Mouse (Mus musculus): Measurements from ENCODE around the gene Aurkaip1. TPM values are rescaled to one million over a fixed set of nuclear protein-coding genes. Genes with fewer than 3 reads are reported as not detected.

Aurkaip1 gene
- polyA plus RNA-seq, 1 experiment from 2014 or later, result 141 TPM

- Histone ChIP-seq H3K36me3 (ENCODE audit: control insufficient read depth, insufficient read depth, low read length) (no peaks in the 10 kb centered on the region; the same call in 1 of the 2 replicates), H3K9me3 (ENCODE audit: control insufficient read depth, low read length) (no peaks in the 10 kb centered on the region), H3K4me1 (replicated peaks; ENCODE audit: control insufficient read depth, insufficient read depth, low read length) (peaks cover 6% of the 10 kb centered on the region; the same call in 1 of the 2 replicates), H3K27ac (ENCODE audit: low read depth, low read length) (0 out of 2 replicates have a peak overlapping the region, but pooled peaks have one; percentile 12), H3K4me2 (ENCODE audit: low read depth, low read length, severe bottlenecking) (peak overlapping the region; percentile 90), H3K27me3 (ENCODE audit: control insufficient read depth, insufficient read depth, low read length) (no peaks in the 10 kb centered on the region), H3K9ac (ENCODE audit: low read length) (peak overlapping the region; percentile 84), H3K4me3 (ENCODE audit: low read depth, low read length) (peak overlapping the region; percentile 82)
- DNase-seq (ENCODE audit: low spot score) (no peak), ATAC-seq (replicated peaks; ENCODE audit: low FRiP score) (peak; percentile 10)
- 10% methylated on average over 22 of the region's 22 CpGs for WGBS
Measured at GRCm38 (mm10) chr4:155868614-155869298, 37.7 kb downstream of the Aurkaip1 start.

- Histone ChIP-seq H3K9ac (ENCODE audit: low read length) (peak within 1 kb of the TSS; percentile 84), H3K27ac (ENCODE audit: low read depth, low read length) (0 out of 2 replicates have a peak within 1 kb of the TSS, but pooled peaks have one; percentile 12), H3K9me3 (ENCODE audit: control insufficient read depth, low read length) (no peaks in the 10 kb centered on the region), H3K4me2 (ENCODE audit: low read depth, low read length, severe bottlenecking) (peak within 1 kb of the TSS; percentile 90), H3K36me3 (ENCODE audit: control insufficient read depth, insufficient read depth, low read length) (no peaks in the 10 kb centered on the region; the same call in 1 of the 2 replicates), H3K4me3 (ENCODE audit: low read depth, low read length) (peak within 1 kb of the TSS; percentile 82), H3K27me3 (ENCODE audit: control insufficient read depth, insufficient read depth, low read length) (no peaks in the 10 kb centered on the region), H3K4me1 (replicated peaks; ENCODE audit: control insufficient read depth, insufficient read depth, low read length) (peaks cover 6% of the 10 kb centered on the region; the same call in 1 of the 2 replicates)
- WGBS, result under 1% methylated on average over 63 of the region's 63 CpGs
- ATAC-seq (replicated peaks; ENCODE audit: low FRiP score), result peak; percentile 96
- DNase-seq (ENCODE audit: low spot score), result peak; percentile 98
Measured at GRCm38 (mm10) chr4:155869317-155870033, 38.4 kb downstream of the Aurkaip1 start, which contains the start of the genes Cptp and Ints11. TSS of gene Cptp (minus strand) at chr4:155869440. TSS of gene Ints11 (plus strand) at chr4:155869546.

GRCm38 (mm10) chr4:155871404-155871803 is 40.3 kb downstream of the Aurkaip1 start:
- WGBS, result 93% methylated on average over 7 of the region's 7 CpGs
- Histone ChIP-seq H3K27me3 (ENCODE audit: control insufficient read depth, insufficient read depth, low read length) (no peaks in the 10 kb centered on the region), H3K4me2 (ENCODE audit: low read depth, low read length, severe bottlenecking) (no peak overlapping the region), H3K4me1 (replicated peaks; ENCODE audit: control insufficient read depth, insufficient read depth, low read length) (peaks cover 6% of the 10 kb centered on the region; the same call in 1 of the 2 replicates), H3K9me3 (ENCODE audit: control insufficient read depth, low read length) (no peaks in the 10 kb centered on the region), H3K9ac (ENCODE audit: low read length) (no peak overlapping the region), H3K4me3 (ENCODE audit: low read depth, low read length) (no peak overlapping the region), H3K36me3 (ENCODE audit: control insufficient read depth, insufficient read depth, low read length) (no peaks in the 10 kb centered on the region; the same call in 1 of the 2 replicates), H3K27ac (ENCODE audit: low read depth, low read length) (no peak overlapping the region)
- no peak for ATAC-seq (replicated peaks; ENCODE audit: low FRiP score)
- no peak for DNase-seq (ENCODE audit: low spot score)

Small RNA genes lying within 50 kb of the gene (microRNA-seq; reads per million reads assigned to microRNA genes)
- not detected for gene Gm27743 (ENCODE audit: insufficient number of aligned reads)

Other genes with a start within 250 kb of the Aurkaip1 start
- 16.0 and 16.5 TPM in 2 replicates for gene Slc35e2, start 229.9 kb upstream of the Aurkaip1 start, polyA plus RNA-seq (2014; fragmentation: Nextera tagmentation; extraction: Ambion mirVana)
- gene Cdk11b, start 206.4 kb upstream of the Aurkaip1 start, polyA plus RNA-seq (2014; fragmentation: Nextera tagmentation; extraction: Ambion mirVana), result 83.8 and 84.0 TPM in 2 replicates
- gene Gm10563, start 185.9 kb upstream of the Aurkaip1 start, polyA plus RNA-seq (2014; fragmentation: Nextera tagmentation; extraction: Ambion mirVana), result not detected in 2 replicates
- 2.5 and 2.7 TPM in 2 replicates for gene Mmp23, start 177.9 kb upstream of the Aurkaip1 start, polyA plus RNA-seq (2014; fragmentation: Nextera tagmentation; extraction: Ambion mirVana)
- 21.2 and 22.3 TPM in 2 replicates for gene Mib2, start 162.1 kb upstream of the Aurkaip1 start, polyA plus RNA-seq (2014; fragmentation: Nextera tagmentation; extraction: Ambion mirVana)
- gene Fndc10, start 136.9 kb upstream of the Aurkaip1 start, polyA plus RNA-seq (2014; fragmentation: Nextera tagmentation; extraction: Ambion mirVana), result 2.3 and 2.9 TPM in 2 replicates
- gene Ssu72, start 126.5 kb upstream of the Aurkaip1 start, polyA plus RNA-seq (2014; fragmentation: Nextera tagmentation; extraction: Ambion mirVana), result 138 and 144 TPM in 2 replicates
- gene Tmem240, start 96.5 kb upstream of the Aurkaip1 start, polyA plus RNA-seq (2014; fragmentation: Nextera tagmentation; extraction: Ambion mirVana), result 0.76 and 1.2 TPM in 2 replicates
- 104 and 115 TPM in 2 replicates for gene Atad3a, start 70.2 kb upstream of the Aurkaip1 start, polyA plus RNA-seq (2014; fragmentation: Nextera tagmentation; extraction: Ambion mirVana)
- 10.0 and 10.6 TPM in 2 replicates for gene Vwa1, start 56.6 kb upstream of the Aurkaip1 start, polyA plus RNA-seq (2014; fragmentation: Nextera tagmentation; extraction: Ambion mirVana)
- 0.15 and 0.43 TPM in 2 replicates for gene Tmem88b, start 45.4 kb upstream of the Aurkaip1 start, polyA plus RNA-seq (2014; fragmentation: Nextera tagmentation; extraction: Ambion mirVana)
- gene Ankrd65, start 40.8 kb upstream of the Aurkaip1 start, polyA plus RNA-seq (2014; fragmentation: Nextera tagmentation; extraction: Ambion mirVana), result not detected in 2 replicates
- 203 and 223 TPM in 2 replicates for gene Mrpl20, start 28.4 kb upstream of the Aurkaip1 start, polyA plus RNA-seq (2014; fragmentation: Nextera tagmentation; extraction: Ambion mirVana)
- gene Ccnl2, start 18.8 kb upstream of the Aurkaip1 start, polyA plus RNA-seq (2014; fragmentation: Nextera tagmentation; extraction: Ambion mirVana), result 162 and 186 TPM in 2 replicates
- gene Mxra8, start 8.4 kb downstream of the Aurkaip1 start, polyA plus RNA-seq (2014; fragmentation: Nextera tagmentation; extraction: Ambion mirVana), result 28.8 and 29.3 TPM in 2 replicates
- 17.9 and 18.0 TPM in 2 replicates for gene Dvl1, start 16.1 kb downstream of the Aurkaip1 start, polyA plus RNA-seq (2014; fragmentation: Nextera tagmentation; extraction: Ambion mirVana)
- gene Tas1r3, start 32.1 kb downstream of the Aurkaip1 start, polyA plus RNA-seq (2014; fragmentation: Nextera tagmentation; extraction: Ambion mirVana), result 0.45 and 0.60 TPM in 2 replicates
- 22.3 and 27.0 TPM in 2 replicates for gene Cptp, start 38.2 kb downstream of the Aurkaip1 start, polyA plus RNA-seq (2014; fragmentation: Nextera tagmentation; extraction: Ambion mirVana)
- gene Ints11, start 38.3 kb downstream of the Aurkaip1 start, polyA plus RNA-seq (2014; fragmentation: Nextera tagmentation; extraction: Ambion mirVana), result 108 and 117 TPM in 2 replicates
- 53.4 and 53.7 TPM in 2 replicates for gene Pusl1, start 60.5 kb downstream of the Aurkaip1 start, polyA plus RNA-seq (2014; fragmentation: Nextera tagmentation; extraction: Ambion mirVana)
- gene Acap3, start 60.5 kb downstream of the Aurkaip1 start, polyA plus RNA-seq (2014; fragmentation: Nextera tagmentation; extraction: Ambion mirVana), result 34.6 and 34.8 TPM in 2 replicates
- 159 and 165 TPM in 2 replicates for gene Ube2j2, start 112.6 kb downstream of the Aurkaip1 start, polyA plus RNA-seq (2014; fragmentation: Nextera tagmentation; extraction: Ambion mirVana)
- 17.6 and 21.1 TPM in 2 replicates for gene C1qtnf12, start 131.0 kb downstream of the Aurkaip1 start, polyA plus RNA-seq (2014; fragmentation: Nextera tagmentation; extraction: Ambion mirVana)
- 16.3 and 20.4 TPM in 2 replicates for gene B3galt6, start 161.4 kb downstream of the Aurkaip1 start, polyA plus RNA-seq (2014; fragmentation: Nextera tagmentation; extraction: Ambion mirVana)
- 117 and 121 TPM in 2 replicates for gene Sdf4, start 161.6 kb downstream of the Aurkaip1 start, polyA plus RNA-seq (2014; fragmentation: Nextera tagmentation; extraction: Ambion mirVana)
- 0.53 and 0.75 TPM in 2 replicates for gene Tnfrsf4, start 182.6 kb downstream of the Aurkaip1 start, polyA plus RNA-seq (2014; fragmentation: Nextera tagmentation; extraction: Ambion mirVana)
- gene Tnfrsf18, start 194.9 kb downstream of the Aurkaip1 start, polyA plus RNA-seq (2014; fragmentation: Nextera tagmentation; extraction: Ambion mirVana), result 1.1 and 1.9 TPM in 2 replicates
- gene Ttll10, start 228.1 kb downstream of the Aurkaip1 start, polyA plus RNA-seq (2014; fragmentation: Nextera tagmentation; extraction: Ambion mirVana), result 0.23 and 0.33 TPM in 2 replicates